ENCODE assay signal across 9 mouse cellular contexts in genomic region chr8:87235341-87236075, GRCm38 (mm10).
A peak's percentile ranks its signal among the peaks of the same experiment; 100 is the strongest.
DNase-seq lines count a peak whose midpoint lies in the region; ATAC-seq and TF ChIP-seq lines count a peak whose summit lies in the region.
"Had no signal": no experiment of that assay in that cellular context is flagged by ENCODE, and none has a peak within 500 bp of the region (broad histone marks: within the 10 kb centered on the region; RNA-seq: fewer than 3 reads in every experiment).

No protein-coding gene starts in this region.

- H3K4me2 ChIP-seq in kidney, embryonic 14.5 days (replicated peaks; ENCODE audit: low read depth, low read length) = peak overlapping the region; percentile 39
- peak overlapping the region; percentile 51 for H3K4me2 ChIP-seq in hindbrain, embryonic 15.5 days
- H3K4me2 ChIP-seq in midbrain, embryonic 13.5 days (replicated peaks) = peak overlapping the region; percentile 43

- H3K4me3 ChIP-seq in kidney, embryonic 14.5 days (ENCODE audit: low read length) = peak overlapping the region; percentile 11; the same call in 1 of the 2 replicates
- H3K4me3 ChIP-seq in kidney, adult 2 months (ENCODE audit: insufficient read depth, low read depth, low read length) = no peak overlapping the region
- peak overlapping the region; percentile 28 for H3K4me3 ChIP-seq in hindbrain, embryonic 15.5 days
- H3K4me3 ChIP-seq in midbrain, embryonic 13.5 days (replicated peaks) = 0 out of 2 replicates have a peak overlapping the region, but pooled peaks have one; percentile 12

- no peaks in the 10 kb centered on the region for H3K27me3 ChIP-seq in kidney, embryonic 14.5 days (ENCODE audit: control insufficient read depth, insufficient read depth, low read length)
- no peaks in the 10 kb centered on the region for H3K27me3 ChIP-seq in kidney, adult 2 months (replicated peaks; ENCODE audit: control insufficient read depth, insufficient read depth, low read length)
- no peaks in the 10 kb centered on the region for H3K27me3 ChIP-seq in hindbrain, embryonic 15.5 days
- no peaks in the 10 kb centered on the region for H3K27me3 ChIP-seq in midbrain, embryonic 13.5 days

- no peaks in the 10 kb centered on the region for H3K9me3 ChIP-seq in kidney, embryonic 14.5 days (ENCODE audit: control insufficient read depth, low read length)
- H3K9me3 ChIP-seq in hindbrain, embryonic 15.5 days = no peaks in the 10 kb centered on the region
- H3K9me3 ChIP-seq in midbrain, embryonic 13.5 days = no peaks in the 10 kb centered on the region

- no peak for TF ChIP-seq POLR2A in kidney, adult 2 months (IDR thresholded peaks at IDR 0.05; ENCODE audit: low read depth, low read length)

- H3K27ac ChIP-seq in kidney, embryonic 14.5 days (ENCODE audit: low read depth, low read length) = no peak overlapping the region
- H3K27ac ChIP-seq in kidney, adult 2 months (ENCODE audit: insufficient read depth, low read depth, low read length) = no peak overlapping the region
- H3K27ac ChIP-seq in hindbrain, embryonic 15.5 days (replicated peaks) = peak overlapping the region; percentile 64
- peak overlapping the region; percentile 45 for H3K27ac ChIP-seq in midbrain, embryonic 13.5 days

- no peak overlapping the region; the same call in 1 of the 2 replicates for H3K9ac ChIP-seq in kidney, embryonic 14.5 days (ENCODE audit: low read depth, low read length)
- H3K9ac ChIP-seq in hindbrain, embryonic 15.5 days = 0 out of 2 replicates have a peak overlapping the region, but pooled peaks have one; percentile 13
- no peak overlapping the region for H3K9ac ChIP-seq in midbrain, embryonic 13.5 days (replicated peaks)

- no peaks in the 10 kb centered on the region for H3K36me3 ChIP-seq in kidney, embryonic 14.5 days (ENCODE audit: control insufficient read depth, insufficient read depth, low read length)
- no peaks in the 10 kb centered on the region for H3K36me3 ChIP-seq in kidney, adult 2 months (ENCODE audit: control insufficient read depth, insufficient read depth, low read length)
- H3K36me3 ChIP-seq in hindbrain, embryonic 15.5 days = no peaks in the 10 kb centered on the region
- no peaks in the 10 kb centered on the region for H3K36me3 ChIP-seq in midbrain, embryonic 13.5 days
- H3K36me3 ChIP-seq: G1E had no signal

- 29% methylated on average over 18 of the region's 18 CpGs for WGBS in kidney, embryonic 14.5 days
- WGBS in kidney, adult 2 months = 19% methylated on average over 18 of the region's 18 CpGs
- 23% methylated on average over 18 of the region's 18 CpGs for WGBS in hindbrain, embryonic 15.5 days
- WGBS in midbrain, embryonic 13.5 days = 48% methylated on average over 18 of the region's 18 CpGs

- peaks cover 10% of the 10 kb centered on the region; the same call in 1 of the 2 replicates for H3K4me1 ChIP-seq in kidney, embryonic 14.5 days (ENCODE audit: control insufficient read depth, insufficient read depth, low read length)
- no peaks in the 10 kb centered on the region for H3K4me1 ChIP-seq in kidney, adult 2 months (ENCODE audit: control insufficient read depth, insufficient read depth, low read length)
- peaks cover 55% of the 10 kb centered on the region for H3K4me1 ChIP-seq in hindbrain, embryonic 15.5 days (replicated peaks)
- H3K4me1 ChIP-seq in midbrain, embryonic 13.5 days (replicated peaks) = peaks cover 62% of the 10 kb centered on the region

- no peak for DNase-seq in kidney, adult 2 months
- DNase-seq in cerebellum, postnatal 14 days = peak; percentile 74 to 80
- no peak for DNase-seq in thymus, postnatal 10 days (ENCODE audit: low spot score in 2 of 2)
- no peak for DNase-seq in adrenal gland, postnatal 10 days

- TF ChIP-seq CTCF in kidney, adult 2 months (conservative IDR thresholded peaks at IDR 0.05; ENCODE audit: insufficient read depth, insufficient read length, low read depth, low read length) = no peak

- ATAC-seq in kidney, embryonic 14.5 days (ENCODE audit: low FRiP score, low TSS enrichment) = 0 out of 2 replicates have a peak, but pooled peaks have one; percentile 58
- ATAC-seq in hindbrain, embryonic 15.5 days (ENCODE audit: low FRiP score, low read depth) = 0 out of 2 replicates have a peak, but pooled peaks have one; percentile 52
- peak; percentile 25; the same call in 1 of the 2 replicates for ATAC-seq in midbrain, embryonic 13.5 days
- no peak for ATAC-seq in granulocyte monocyte progenitor cell, adult 5-6 weeks (replicated peaks; ENCODE audit: poor library complexity, severe bottlenecking)

Comparison
In these comparisons a context has a peak if more than half of its experiments do, and no peak if none do; other contexts are left out.
1. H3K27ac ChIP-seq: peak in hindbrain, embryonic 15.5 days (single experiment) and midbrain, embryonic 13.5 days (single experiment); none in kidney, embryonic 14.5 days (single experiment) and kidney, adult 2 months (single experiment).
2. DNase-seq: peak in cerebellum, postnatal 14 days (2 of 2); none in kidney, adult 2 months (single experiment), thymus, postnatal 10 days (0 of 2) and adrenal gland, postnatal 10 days (single experiment).
3. Peak in every context shown above with its lines, with median percentiles within 50 percentile points of each other: H3K4me2 ChIP-seq.